Mouse (Mus musculus) limb, embryonic 11.5 days (tissue): Measurements from ENCODE around the gene Eed. TPM values are rescaled to one million over a fixed set of nuclear protein-coding genes. Genes with fewer than 3 reads are reported as not detected.
"Not testable (repeated sequence)": the region's sequence is repeated elsewhere in the genome, so short reads cannot be mapped to it uniquely, and the experiment has no call there.

Source experiments
- ATAC-seq: fragments of 200-750 bp; cut with Nextera tagmentation; 2 replicates; pipeline ENCODE4 v1.8.0; 2017; ENCODE audit warnings: low read depth; ENCODE audit not compliant: insufficient number of reproducible peaks, low FRiP score, low TSS enrichment
- DNase-seq: peaks from one replicate; pipeline ENCODE4 v3.0.0-alpha.2; 2015; ENCODE audit warnings: low spot score
- H3K27ac ChIP-seq: fragments of 300-500 bp; sonication (generic); replicated peaks from 2 replicates; pipeline ENCODE4 v1.5.1; 2014; ENCODE audit warnings: low read depth, mild to moderate bottlenecking, low read length
- H3K27me3 ChIP-seq: fragments of 300-500 bp; sonication (generic); 2 replicates; pipeline ENCODE4 v1.6.1; 2014; ENCODE audit warnings: mild to moderate bottlenecking, low read length, mixed read lengths; ENCODE audit not compliant: control insufficient read depth, insufficient read depth
- H3K36me3 ChIP-seq: fragments of 300-500 bp; sonication (generic); 2 replicates; pipeline ENCODE4 v1.6.1; 2014; ENCODE audit warnings: mild to moderate bottlenecking, low read length, moderate library complexity, mixed read lengths; ENCODE audit not compliant: control insufficient read depth, insufficient read depth
- H3K4me1 ChIP-seq: fragments of 300-500 bp; sonication (generic); 2 replicates; pipeline ENCODE4 v1.6.1; 2014; ENCODE audit warnings: low read length, mixed read lengths; ENCODE audit not compliant: control insufficient read depth, insufficient read depth
- H3K4me2 ChIP-seq: fragments of 300-500 bp; sonication (generic); 2 replicates; pipeline ENCODE4 v1.6.1; 2014; ENCODE audit warnings: low read depth, mild to moderate bottlenecking, moderate library complexity; ENCODE audit not compliant: severe bottlenecking
- H3K4me3 ChIP-seq: fragments of 300-500 bp; sonication (generic); 2 replicates; pipeline ENCODE4 v1.5.1; 2014; ENCODE audit warnings: low read depth, low read length
- H3K9ac ChIP-seq: fragments of 300-500 bp; sonication (generic); 2 replicates; pipeline ENCODE4 v1.6.1; 2014; ENCODE audit warnings: mild to moderate bottlenecking, low read length
- H3K9me3 ChIP-seq: fragments of 300-500 bp; sonication (generic); 2 replicates; pipeline ENCODE4 v1.6.1; 2016; ENCODE audit warnings: low read length; ENCODE audit not compliant: control insufficient read depth
- WGBS: fragments of 180-500 bp; shearing (Covaris S2); extraction: QIAGEN DNeasy Blood & Tissue Kit; methylation state at CpG from one replicate; pipeline ENCODE4 v1.1.7; 2014; 5-methylcytosine and 5-hydroxymethylcytosine counted together
- polyA plus RNA-seq: library from polyadenylated mRNA; unstranded; fragments of >200 nt; fragmentation: Nextera tagmentation; extraction: Ambion mirVana; gene quantifications from 2 replicates; pipeline ENCODE4 v1.2.1, GENCODE M21; 2014

The Eed gene
- polyA plus RNA-seq, 1 experiment from 2014 or later, result 93.3 TPM

- not testable (repeated sequence) for H3K9me3 ChIP-seq, H3K4me3 ChIP-seq, H3K36me3 ChIP-seq, H3K9ac ChIP-seq, ATAC-seq, H3K27me3 ChIP-seq, DNase-seq, H3K27ac ChIP-seq, H3K4me2 ChIP-seq, H3K4me1 ChIP-seq
- 40% methylated on average over 5 of the region's 5 CpGs for WGBS
Measured at GRCm38 (mm10) chr7:89997526-89997925, 16.7 kb upstream of the Eed start.

DNA sequence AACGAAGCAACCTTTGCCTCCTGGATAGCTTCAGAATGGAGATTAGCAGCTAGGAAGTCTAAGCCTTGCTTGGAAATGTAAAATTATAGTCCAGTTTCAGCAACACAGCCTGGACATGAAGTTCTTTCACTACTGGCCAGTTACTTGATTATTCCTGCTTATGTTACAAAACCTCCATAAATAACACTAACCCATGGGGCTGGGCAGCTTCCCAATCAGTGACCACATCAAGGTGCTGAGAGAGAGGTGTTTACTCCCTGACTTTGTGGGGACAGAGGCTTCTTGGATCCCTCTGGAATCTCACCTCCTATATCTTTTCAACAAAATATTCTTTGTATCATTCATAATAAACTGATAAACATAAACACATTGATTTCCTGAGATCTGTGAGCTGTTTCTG, 12.3 kb upstream of the Eed start:
- H3K27me3 ChIP-seq, result no peaks in the 10 kb centered on the region
- no peak overlapping the region for H3K4me2 ChIP-seq
- 90% methylated on average over 1 of the region's 1 CpGs for WGBS
- no peaks in the 10 kb centered on the region for H3K36me3 ChIP-seq
- ATAC-seq, result no peak
- no peak overlapping the region for H3K27ac ChIP-seq
- H3K9ac ChIP-seq, result no peak overlapping the region
- H3K9me3 ChIP-seq, result no peaks in the 10 kb centered on the region
- DNase-seq, result no peak
- H3K4me1 ChIP-seq, result no peaks in the 10 kb centered on the region
- no peak overlapping the region for H3K4me3 ChIP-seq

DNA sequence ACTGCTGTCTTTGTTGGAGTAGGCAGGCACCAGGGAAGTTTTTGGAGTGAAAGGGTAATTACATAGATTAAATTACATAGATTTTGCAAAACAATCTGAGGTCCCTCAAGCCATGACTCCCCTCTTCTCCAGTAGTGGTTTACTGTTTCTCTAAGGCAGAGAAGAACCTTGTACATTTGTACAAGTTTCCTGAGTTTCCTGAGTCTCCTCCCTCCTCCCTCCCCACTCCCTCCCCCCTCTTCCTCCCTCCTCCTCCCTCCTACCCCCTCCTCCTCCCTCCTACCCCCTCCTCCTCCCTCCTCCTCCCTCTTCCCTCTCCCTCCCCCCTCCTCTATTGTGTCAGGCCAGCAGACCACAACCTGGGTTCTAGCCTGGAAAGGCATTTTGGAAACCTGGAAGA, 3.6 kb upstream of the Eed start:
- Histone ChIP-seq H3K4me2 (no peak overlapping the region), H3K27me3 (no peaks in the 10 kb centered on the region), H3K36me3 (no peaks in the 10 kb centered on the region), H3K4me1 (no peaks in the 10 kb centered on the region), H3K9me3 (no peaks in the 10 kb centered on the region), H3K9ac (no peak overlapping the region), H3K27ac (no peak overlapping the region), H3K4me3 (no peak overlapping the region)
- ATAC-seq, result no peak
- no peak for DNase-seq

GRCm38 (mm10) chr7:89983441-89983840, 2.7 kb upstream of the Eed start:
- H3K4me3 ChIP-seq, result no peak overlapping the region
- no peaks in the 10 kb centered on the region for H3K27me3 ChIP-seq

GRCm38 (mm10) chr7:89981557-89981956, 774 bp upstream of the Eed start:
- Histone ChIP-seq H3K27me3 (no peaks in the 10 kb centered on the region), H3K9me3 (no peaks in the 10 kb centered on the region), H3K36me3 (no peaks in the 10 kb centered on the region), H3K4me3 (peak overlapping the region; percentile 80), H3K4me2 (peak overlapping the region; percentile 44), H3K4me1 (peaks cover 5% of the 10 kb centered on the region; the same call in 1 of the 2 replicates), H3K9ac (peak overlapping the region; percentile 93), H3K27ac (no peak overlapping the region)
- ATAC-seq (peak; percentile 52; the same call in 1 of the 2 replicates), DNase-seq (no peak)
- WGBS, result 14% methylated on average over 10 of the region's 10 CpGs

More at GRCm38 (mm10) chr7:89983441-89983840, 2.7 kb upstream of the Eed start:
- Histone ChIP-seq H3K9ac (no peak overlapping the region), H3K36me3 (no peaks in the 10 kb centered on the region), H3K9me3 (no peaks in the 10 kb centered on the region), H3K4me1 (peaks cover 5% of the 10 kb centered on the region; the same call in 1 of the 2 replicates), H3K27ac (no peak overlapping the region), H3K4me2 (no peak overlapping the region)
- WGBS, result 89% methylated on average over 2 of the region's 2 CpGs
- no peak for ATAC-seq
- DNase-seq, result no peak

- Histone ChIP-seq H3K4me1 (peaks cover 5% of the 10 kb centered on the region; the same call in 1 of the 2 replicates), H3K9ac (peak overlapping the region; percentile 93), H3K27me3 (no peaks in the 10 kb centered on the region), H3K4me3 (peak overlapping the region; percentile 80), H3K36me3 (peaks cover 2% of the 10 kb centered on the region; the same call in 1 of the 2 replicates), H3K4me2 (peak overlapping the region; percentile 44), H3K27ac (peak overlapping the region; percentile 99), H3K9me3 (no peaks in the 10 kb centered on the region)
- DNase-seq (no peak), ATAC-seq (no peak; the same call in none of the 2 replicates)
- 1% methylated on average over 31 of the region's 31 CpGs for WGBS
Measured at GRCm38 (mm10) chr7:89980133-89980484, 674 bp downstream of the Eed start.

DNA sequence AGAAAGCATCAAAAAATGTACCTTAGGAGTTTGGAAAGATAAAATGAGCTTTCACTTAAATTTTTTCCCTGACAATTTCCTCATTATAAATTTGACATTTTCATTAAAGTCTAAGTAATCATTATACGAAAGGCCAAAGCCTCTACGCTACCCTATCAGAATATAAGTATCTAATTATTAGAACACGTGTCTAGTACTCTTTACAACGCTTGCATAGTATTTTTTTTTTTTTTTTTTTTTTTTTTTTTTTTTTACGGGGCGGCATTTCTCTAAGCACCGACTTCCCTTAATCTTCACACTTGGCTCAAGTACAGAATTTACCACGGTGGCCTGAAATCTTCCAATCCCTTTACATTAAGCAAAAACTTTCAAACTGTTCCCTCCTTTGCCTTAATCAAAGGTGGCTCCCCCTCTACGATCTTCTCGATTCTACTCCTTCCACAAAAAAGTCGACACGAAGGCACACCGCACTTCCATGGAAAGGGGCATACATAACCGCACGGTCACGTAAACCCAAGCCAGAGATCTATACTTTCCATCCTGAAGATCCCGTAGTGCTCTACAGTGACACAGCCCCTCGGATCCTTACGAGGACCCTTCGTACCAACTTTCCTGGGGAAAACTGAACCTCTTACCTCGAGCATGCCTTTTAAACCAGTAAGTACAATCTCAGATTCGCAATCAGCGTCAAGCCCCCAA, 1.2 kb downstream of the Eed start:
- H3K36me3 ChIP-seq, result peaks cover 4% of the 10 kb centered on the region; the same call in 1 of the 2 replicates
- peak overlapping the region; percentile 44 for H3K4me2 ChIP-seq
- 5% methylated on average over 23 of the region's 23 CpGs for WGBS
- peaks cover 5% of the 10 kb centered on the region; the same call in 1 of the 2 replicates for H3K4me1 ChIP-seq
- ATAC-seq, result no peak
- no peaks in the 10 kb centered on the region for H3K9me3 ChIP-seq
- no peak for DNase-seq
- peak overlapping the region; percentile 93 for H3K9ac ChIP-seq
- H3K27me3 ChIP-seq, result no peaks in the 10 kb centered on the region
- peak overlapping the region; percentile 80 for H3K4me3 ChIP-seq
- peak overlapping the region; percentile 99 for H3K27ac ChIP-seq

DNA sequence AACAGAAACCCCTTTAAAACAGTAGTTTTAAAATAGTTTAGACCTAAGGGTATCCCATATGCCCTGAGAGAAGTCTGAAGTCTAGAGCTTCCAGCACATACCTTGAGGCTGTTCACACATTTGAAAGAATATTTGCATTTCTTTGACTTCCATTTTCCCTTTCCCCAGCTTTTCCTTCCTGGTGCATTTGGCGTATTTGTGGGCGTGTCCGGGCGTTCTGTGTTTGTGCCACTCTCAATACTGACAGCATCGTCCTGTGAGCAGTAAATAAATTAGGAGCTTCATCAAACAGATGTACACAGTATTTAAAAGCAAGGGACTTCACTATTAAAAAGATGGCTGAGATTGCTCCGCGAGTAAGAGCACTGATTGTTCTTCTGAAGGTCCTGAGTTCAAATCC, 4.0 kb downstream of the Eed start:
- H3K4me3 ChIP-seq, result no peak overlapping the region
- H3K36me3 ChIP-seq, result peaks cover 4% of the 10 kb centered on the region; the same call in 1 of the 2 replicates
- 97% methylated on average over 7 of the region's 7 CpGs for WGBS
- H3K9me3 ChIP-seq, result no peaks in the 10 kb centered on the region
- H3K4me1 ChIP-seq, result peaks cover 5% of the 10 kb centered on the region; the same call in 1 of the 2 replicates
- DNase-seq (no peak), ATAC-seq (no peak)
- H3K4me2 ChIP-seq, result no peak overlapping the region
- H3K27me3 ChIP-seq, result no peaks in the 10 kb centered on the region
- no peak overlapping the region for H3K27ac ChIP-seq
- no peak overlapping the region for H3K9ac ChIP-seq
